Mouse (Mus musculus) testis, adult 2 months (tissue): ENCODE data around the gene Dnm3. TPM values are rescaled to one million over a fixed set of nuclear protein-coding genes. Genes with fewer than 3 reads are reported as not detected.

Source experiments
- H3K27ac ChIP-seq: fragments of 200-500 bp; 2 replicates; pipeline ENCODE4 v1.5.1; 2012; ENCODE audit warnings: low read depth, low read length; ENCODE audit not compliant: control insufficient read depth, insufficient read depth
- H3K27me3 ChIP-seq: fragments of 200-500 bp; 2 replicates; pipeline ENCODE4 v1.6.1; 2012; ENCODE audit warnings: mild to moderate bottlenecking, low read length, moderate library complexity; ENCODE audit not compliant: control insufficient read depth, insufficient read depth
- H3K36me3 ChIP-seq: fragments of 200-500 bp; 2 replicates; pipeline ENCODE4 v1.6.1; 2012; ENCODE audit warnings: mild to moderate bottlenecking, low read length; ENCODE audit not compliant: control insufficient read depth, insufficient read depth
- H3K4me1 ChIP-seq: fragments of 200-500 bp; 2 replicates; pipeline ENCODE4 v1.6.1; 2012; ENCODE audit warnings: low read length; ENCODE audit not compliant: control insufficient read depth, insufficient read depth
- H3K4me3 ChIP-seq: fragments of 200-500 bp; 2 replicates; pipeline ENCODE4 v1.5.1; 2012; ENCODE audit warnings: low read depth, mild to moderate bottlenecking, low read length, moderate library complexity, mixed read lengths; ENCODE audit not compliant: control insufficient read depth
- CTCF ChIP-seq: fragments of 200-500 bp; IDR thresholded peaks from 2 replicates; pipeline ENCODE4 v1.5.1; 2012; ENCODE audit warnings: low read depth, mild to moderate bottlenecking, inconsistent platforms, low read length, moderate library complexity; ENCODE audit not compliant: control insufficient read depth, insufficient read depth, insufficient replicate concordance
- POLR2A ChIP-seq: fragments of 200-500 bp; IDR thresholded peaks from 2 replicates; pipeline ENCODE4 v1.6.1; 2012; ENCODE audit warnings: low read depth, mild to moderate bottlenecking, inconsistent platforms, low read length, moderate library complexity; ENCODE audit not compliant: control insufficient read depth
- polyA plus RNA-seq: library from polyadenylated mRNA; depleted of rRNA; stranded (reverse); fragments of >200 nt; gene quantifications from 2 replicates; pipeline ENCODE4 v1.2.3, GENCODE M21; 2012

Dnm3 gene
- polyA plus RNA-seq, 1 experiment = 13.8 TPM

DNA sequence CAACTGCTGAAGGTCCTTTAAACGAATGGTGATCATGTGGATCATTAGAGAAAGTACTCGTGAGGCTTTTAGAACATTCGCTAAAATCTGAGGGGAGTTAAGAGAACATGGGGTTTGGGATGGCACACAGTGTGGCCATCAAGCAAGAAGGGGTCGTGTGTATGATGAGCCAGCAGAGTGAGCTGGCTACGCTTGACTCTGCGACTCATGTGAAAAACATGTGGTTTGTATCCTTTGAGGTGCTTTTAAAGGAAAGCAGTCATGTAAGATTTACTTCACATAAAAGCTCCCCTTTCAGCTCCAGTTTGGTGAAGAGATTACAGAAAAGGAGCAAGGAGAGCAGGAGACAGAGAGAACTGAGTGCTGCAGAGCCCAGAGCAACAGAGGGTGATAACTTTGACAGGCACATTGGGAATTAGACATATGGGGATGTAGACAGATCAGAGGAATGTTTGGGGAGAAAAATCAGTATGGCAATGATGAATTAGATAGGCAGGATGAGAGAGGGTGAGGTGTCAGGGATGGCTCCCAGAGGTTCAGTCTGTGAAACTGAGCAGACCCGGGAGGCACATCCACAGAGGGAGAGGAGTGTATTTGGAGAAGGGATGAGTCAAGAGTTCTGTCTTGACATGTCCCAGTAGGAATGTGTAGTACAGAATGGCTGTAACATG, 234.7 kb downstream of the Dnm3 start:
- H3K27ac ChIP-seq = no peak overlapping the region
- H3K4me3 ChIP-seq = no peak overlapping the region
- no peaks in the 10 kb centered on the region for H3K36me3 ChIP-seq
- H3K4me1 ChIP-seq = no peaks in the 10 kb centered on the region
- TF ChIP-seq POLR2A (no peak), CTCF (no peak)
- no peaks in the 10 kb centered on the region for H3K27me3 ChIP-seq

DNA sequence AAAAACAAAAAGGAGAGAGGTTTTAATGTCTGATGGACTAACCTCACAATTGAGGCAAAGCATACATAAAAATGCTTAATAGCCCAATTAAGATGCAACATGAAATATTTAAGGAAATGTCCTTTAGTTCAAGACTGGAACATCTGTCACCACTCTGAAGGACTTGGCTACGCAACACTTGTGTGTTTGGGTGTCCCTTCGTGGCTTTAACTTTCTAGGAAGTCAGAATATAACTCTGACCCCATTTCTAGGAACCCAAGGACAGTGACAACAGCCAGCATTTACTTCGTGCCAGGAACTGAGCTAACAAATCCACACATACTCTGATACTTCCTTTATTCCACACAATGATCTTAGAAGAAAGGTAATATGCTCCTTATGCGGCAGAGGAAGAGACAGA, 237.1 kb downstream of the Dnm3 start:
- no peak overlapping the region for H3K27ac ChIP-seq
- no peak for TF ChIP-seq CTCF
- TF ChIP-seq POLR2A = no peak

GRCm38 (mm10) chr1:162238646-162239045, 239.2 kb downstream of the Dnm3 start:
- TF ChIP-seq POLR2A = no peak
- TF ChIP-seq CTCF = no peak
- no peak overlapping the region for H3K27ac ChIP-seq
- H3K27me3 ChIP-seq = no peaks in the 10 kb centered on the region
- no peaks in the 10 kb centered on the region for H3K4me1 ChIP-seq
- no peak overlapping the region for H3K4me3 ChIP-seq
- H3K36me3 ChIP-seq = no peaks in the 10 kb centered on the region

More for the DNA sequence above, 237.1 kb downstream of the Dnm3 start:
- Histone ChIP-seq H3K4me3 (no peak overlapping the region), H3K4me1 (no peaks in the 10 kb centered on the region), H3K27me3 (no peaks in the 10 kb centered on the region), H3K36me3 (no peaks in the 10 kb centered on the region)

DNA sequence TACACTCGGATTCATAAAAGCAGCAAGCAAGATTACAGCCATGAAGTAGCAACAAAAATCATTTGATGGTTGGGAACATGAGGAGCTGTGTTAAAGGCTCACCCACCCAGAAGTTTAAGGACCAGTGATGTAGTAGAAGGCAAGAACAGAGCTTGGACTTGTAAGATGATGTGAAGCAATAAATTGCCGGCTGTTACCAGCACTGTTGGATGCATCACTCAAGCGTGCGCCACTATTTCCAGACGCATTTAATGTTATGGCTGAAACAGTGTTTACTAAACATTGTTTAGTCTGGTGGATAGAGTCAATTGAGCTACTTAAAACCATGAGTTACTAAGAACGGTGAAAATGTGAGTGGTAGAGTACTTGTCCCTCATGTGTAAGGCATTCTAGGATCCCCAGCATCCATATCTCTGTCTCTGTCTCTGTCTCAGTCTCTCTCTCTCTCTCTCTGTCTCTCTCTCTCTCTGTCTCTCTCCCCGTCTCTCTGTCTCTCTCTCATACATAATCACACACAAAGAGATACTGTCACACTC, 241.1 kb downstream of the Dnm3 start:
- Histone ChIP-seq H3K36me3 (no peaks in the 10 kb centered on the region), H3K4me3 (no peak overlapping the region), H3K27me3 (no peaks in the 10 kb centered on the region), H3K27ac (no peak overlapping the region), H3K4me1 (no peaks in the 10 kb centered on the region)
- TF ChIP-seq POLR2A = no peak
- no peak for TF ChIP-seq CTCF

DNA sequence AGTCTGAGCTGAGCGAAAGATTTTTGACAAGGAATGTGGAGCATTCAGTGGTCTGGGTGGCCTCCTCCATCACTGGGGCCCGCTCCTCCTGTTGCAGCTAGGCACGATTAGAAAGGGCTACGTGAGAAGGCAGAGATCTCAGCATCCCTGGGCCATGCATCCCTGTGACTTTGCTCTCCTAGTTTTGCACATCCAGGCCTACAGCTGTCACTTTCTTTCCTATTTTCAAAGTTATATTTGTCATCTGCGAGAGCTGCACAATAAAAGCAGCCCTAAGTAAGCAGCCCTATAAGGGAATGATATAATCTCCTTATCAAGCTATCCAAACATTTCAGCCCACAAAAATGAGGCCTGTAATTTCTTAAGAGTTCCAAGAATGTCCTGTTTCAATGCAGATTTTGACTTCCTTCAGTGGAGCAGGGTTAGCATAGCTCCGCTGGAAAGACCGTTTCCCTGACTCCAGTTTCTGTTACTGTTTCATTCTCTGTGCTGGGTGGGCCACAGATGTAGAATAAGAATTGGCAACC, 252.2 kb downstream of the Dnm3 start:
- Histone ChIP-seq H3K36me3 (no peaks in the 10 kb centered on the region), H3K27ac (no peak overlapping the region), H3K27me3 (no peaks in the 10 kb centered on the region), H3K4me3 (no peak overlapping the region), H3K4me1 (no peaks in the 10 kb centered on the region)
- TF ChIP-seq POLR2A = no peak
- TF ChIP-seq CTCF = no peak

DNA sequence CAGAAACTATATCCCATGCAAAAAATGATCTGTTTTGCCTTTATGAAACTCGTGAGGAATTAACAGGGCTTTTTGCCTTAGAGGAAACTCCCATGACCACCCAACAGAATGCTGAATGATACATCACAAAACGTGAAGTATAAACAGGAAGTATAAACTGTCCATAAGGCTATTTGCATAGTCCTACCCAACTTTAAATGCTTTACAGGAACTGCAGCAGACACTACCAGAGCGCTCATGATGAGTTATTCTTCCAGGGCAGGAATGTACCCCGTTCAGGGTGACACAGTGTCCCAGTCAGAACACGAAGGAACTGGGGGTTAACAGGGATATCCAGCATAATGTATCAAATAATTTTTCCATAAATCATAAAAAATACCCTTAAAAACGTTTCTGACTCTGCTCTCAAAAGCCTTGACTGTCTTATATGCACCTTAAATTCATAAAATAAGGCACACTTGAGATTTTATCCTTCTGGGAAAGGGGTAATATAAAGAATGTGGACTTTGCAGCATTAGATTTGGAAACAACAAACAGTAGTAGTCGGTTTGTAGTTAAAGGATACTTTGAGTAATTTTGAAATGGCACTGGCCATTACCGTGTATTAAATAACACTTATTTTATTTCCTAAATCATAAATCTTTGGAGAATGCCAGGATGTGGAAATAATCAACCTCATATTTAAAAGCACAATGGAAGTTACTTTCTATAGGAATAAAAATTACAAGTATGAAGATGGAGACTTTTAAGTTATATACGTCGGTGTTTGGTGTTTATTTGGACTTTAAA, 252.8 kb downstream of the Dnm3 start:
- no peak overlapping the region for H3K4me3 ChIP-seq
- no peaks in the 10 kb centered on the region for H3K36me3 ChIP-seq
- no peaks in the 10 kb centered on the region for H3K27me3 ChIP-seq
- TF ChIP-seq POLR2A (no peak), CTCF (no peak)
- H3K27ac ChIP-seq = no peak overlapping the region
- H3K4me1 ChIP-seq = no peaks in the 10 kb centered on the region

DNA sequence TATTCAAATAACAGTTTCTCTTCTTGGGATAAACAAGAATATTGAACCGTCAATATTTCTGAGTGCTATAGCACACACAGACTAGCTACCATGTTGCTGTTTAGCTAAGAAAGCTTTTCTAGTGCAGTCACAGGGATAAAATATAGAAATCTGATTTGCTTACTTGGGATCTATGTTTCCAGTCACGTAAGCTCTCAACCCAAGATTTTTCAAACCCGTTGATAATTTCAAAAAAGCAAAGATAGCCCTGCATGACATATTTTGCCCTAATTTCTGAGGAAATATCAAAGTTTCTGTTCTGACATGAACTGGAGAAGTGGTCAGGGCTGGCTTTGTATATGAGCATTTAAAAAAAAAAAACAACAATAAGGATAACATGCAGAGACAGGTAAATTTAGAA, 253.8 kb downstream of the Dnm3 start:
- Histone ChIP-seq H3K36me3 (no peaks in the 10 kb centered on the region), H3K27ac (no peak overlapping the region), H3K27me3 (no peaks in the 10 kb centered on the region), H3K4me1 (no peaks in the 10 kb centered on the region), H3K4me3 (no peak overlapping the region)
- TF ChIP-seq CTCF = no peak
- TF ChIP-seq POLR2A = no peak

GRCm38 (mm10) chr1:162223258-162223940, 254.4 kb downstream of the Dnm3 start:
- Histone ChIP-seq H3K36me3 (no peaks in the 10 kb centered on the region), H3K27me3 (no peaks in the 10 kb centered on the region), H3K4me3 (no peak overlapping the region), H3K27ac (no peak overlapping the region), H3K4me1 (no peaks in the 10 kb centered on the region)
- TF ChIP-seq CTCF (no peak), POLR2A (no peak)
